Mouse (Mus musculus): ENCODE data around the gene Tas1r1. TPM values are rescaled to one million over a fixed set of nuclear protein-coding genes. Genes with fewer than 3 reads are reported as not detected.

Gene Tas1r1
- total RNA-seq, 4 experiments from 2014 or later = 0.32 to 1.3 (median 0.66) TPM

GRCm38 (mm10) chr4:151989110-151989488 is 49.3 kb downstream of the Tas1r1 start:
- DNase-seq (ENCODE audit: low spot score in 2 of 2) = no peak

DNA sequence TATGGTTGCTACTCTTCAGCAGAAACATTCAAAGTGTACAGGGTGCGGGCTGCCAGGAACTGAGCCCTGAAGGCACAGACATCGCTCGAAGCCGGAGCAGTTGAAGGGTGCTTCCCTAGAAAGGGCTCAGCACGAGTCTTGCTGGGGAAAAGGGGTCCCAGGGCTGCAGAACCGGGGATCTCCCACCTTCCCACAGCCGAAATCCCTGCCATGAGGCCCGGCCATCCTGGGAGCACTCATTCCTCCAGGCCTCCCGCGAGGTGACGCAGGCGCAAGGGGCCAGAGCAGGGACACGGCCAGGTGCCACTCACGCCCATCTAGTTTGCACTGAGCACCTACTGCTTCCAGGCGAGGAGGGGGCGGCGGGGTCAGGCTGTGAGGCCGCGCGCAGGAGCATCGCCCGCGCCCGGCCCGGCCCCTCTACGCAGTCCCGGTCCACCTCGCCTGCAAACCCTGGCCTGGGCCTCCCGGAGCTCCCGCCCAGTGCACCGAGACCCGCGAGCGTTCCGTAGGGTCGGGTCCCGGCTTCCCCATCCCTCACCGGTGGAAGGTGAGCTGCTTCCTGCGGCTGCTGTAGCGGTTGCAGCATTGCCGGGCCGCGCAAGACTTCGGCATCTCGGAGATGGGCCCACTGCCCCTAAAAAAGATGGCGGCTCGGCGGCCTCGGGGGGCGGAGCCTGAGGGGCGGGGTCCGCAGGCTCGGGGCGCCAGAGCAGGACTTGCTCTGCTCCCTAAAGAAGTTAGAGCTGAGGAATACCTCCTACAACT is 49.8 kb downstream of the Tas1r1 start, which contains the start of gene Thap3:
Thap3 (minus strand) TSS at position 656 of the 768 bp plus-strand sequence.
- DNase-seq (ENCODE audit: low spot score in 2 of 2) = peak; percentile 63 to 70

DNA sequence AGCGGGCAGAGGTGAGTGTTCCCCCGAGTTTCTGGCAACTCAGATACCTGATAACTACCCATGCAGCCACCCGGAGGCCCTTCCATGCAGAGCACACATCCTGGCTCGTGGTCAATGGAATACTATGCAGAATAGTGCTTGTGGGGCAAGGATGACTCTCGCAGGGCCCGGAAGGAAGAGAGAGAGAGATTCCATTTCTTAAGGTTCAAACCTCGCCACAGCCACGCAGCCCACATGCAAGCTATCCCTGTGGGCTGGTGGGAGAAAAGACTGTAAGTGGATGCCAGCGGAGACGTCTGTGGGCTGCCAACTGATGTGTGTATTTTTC is 50.4 kb downstream of the Tas1r1 start:
- DNase-seq (ENCODE audit: low spot score in 2 of 2) = no peak

GRCm38 (mm10) chr4:151986650-151987049 is 51.7 kb downstream of the Tas1r1 start:
- DNase-seq (ENCODE audit: low spot score in 2 of 2) = no peak

DNA sequence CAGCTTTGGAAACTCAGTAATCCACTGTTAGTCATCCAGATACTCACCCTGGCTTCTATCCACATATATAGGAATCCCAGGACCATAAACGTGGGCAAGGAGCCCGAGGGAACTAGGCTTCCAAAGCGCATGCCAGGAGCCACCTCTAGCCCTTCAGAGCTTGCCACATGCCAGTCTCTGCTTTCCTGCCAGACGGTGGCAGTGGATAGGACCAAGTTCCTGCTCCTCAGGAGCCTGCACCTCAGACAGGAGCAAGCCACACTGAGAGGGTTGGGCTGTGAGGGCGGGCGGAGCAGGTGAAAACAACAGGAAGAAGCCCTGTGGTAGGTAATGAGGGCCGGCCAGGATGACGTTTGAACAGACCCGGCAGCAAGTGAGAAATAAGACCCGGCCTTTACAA is 52.5 kb downstream of the Tas1r1 start:
- DNase-seq (ENCODE audit: low spot score in 2 of 2) = no peak

DNA sequence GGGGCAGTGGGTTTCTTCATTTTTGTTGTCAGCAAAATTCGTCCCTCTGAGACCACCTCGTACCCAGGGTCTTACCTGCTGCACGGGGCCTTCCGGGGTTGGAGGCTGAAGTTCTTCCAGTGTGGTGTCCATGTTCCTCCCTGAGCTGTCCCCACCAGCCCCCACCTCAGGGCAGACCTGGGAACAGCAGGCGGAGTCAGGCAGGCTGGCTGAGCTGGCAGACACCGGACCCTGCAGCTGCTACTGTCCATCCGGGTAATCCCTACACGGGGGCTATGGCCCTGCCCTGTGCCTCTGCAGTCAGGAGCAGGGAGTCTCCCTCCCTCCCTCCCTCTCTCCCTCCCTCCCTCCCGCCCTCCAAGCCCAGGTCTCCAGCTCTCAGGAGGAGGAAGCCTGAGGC is 54.8 kb downstream of the Tas1r1 start:
- DNase-seq (ENCODE audit: low spot score in 2 of 2) = peak; percentile 81 to 89

DNA sequence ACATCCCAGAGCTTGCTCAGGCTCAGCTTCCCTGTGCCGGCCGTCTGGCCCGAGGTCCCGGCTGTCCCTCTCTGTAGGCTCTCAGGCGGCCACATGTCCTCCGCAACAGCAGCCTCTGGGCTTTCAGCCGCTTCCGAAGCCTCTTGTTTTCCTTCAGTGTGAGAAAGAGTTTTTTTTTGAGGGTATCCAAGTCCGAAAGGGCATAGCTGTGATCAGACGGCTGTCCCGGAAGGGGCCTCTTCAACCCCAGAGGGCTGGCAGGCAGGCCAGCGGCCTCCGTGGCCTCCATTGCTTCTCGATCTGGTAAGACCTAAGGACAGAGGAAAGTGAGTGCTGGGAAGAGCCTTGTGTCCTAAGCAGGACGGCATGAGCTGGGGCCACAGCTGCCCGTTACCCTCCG is 55.3 kb downstream of the Tas1r1 start:
- no peak for DNase-seq (ENCODE audit: low spot score in 2 of 2)

- DNase-seq (ENCODE audit: low spot score in 2 of 2) = peak; percentile 72 to 75
These were observed 57.0 kb downstream of the Tas1r1 start for GRCm38 (mm10) chr4:151981363-151981762.

- peak in 1 of 2 experiments; percentile 55 for DNase-seq (ENCODE audit: low spot score in 2 of 2)
These were observed 57.7 kb downstream of the Tas1r1 start for GRCm38 (mm10) chr4:151980699-151981098.

Other genes with a start within 250 kb of the Tas1r1 start
- gene Camta1, start 176.7 kb downstream of the Tas1r1 start, total RNA-seq (2022) = 100 to 1,000 TPM in 2 of 4 experiments, 10 to 100 TPM in 2; 79.5 to 115 (median 98.3) TPM
- gene Dnajc11, start 104.9 kb downstream of the Tas1r1 start, total RNA-seq (2022) = 10 to 100 TPM; 38.7 to 58.6 (median 46.5) TPM
- gene Thap3, start 49.6 kb downstream of the Tas1r1 start, total RNA-seq (2022) = 10 to 100 TPM; 30.4 to 33.6 (median 32.1) TPM
- 1 to 10 TPM; 3.9 to 4.8 (median 4.5) TPM for gene Phf13, start 42.3 kb downstream of the Tas1r1 start, total RNA-seq (2022)
- 100 to 1,000 TPM; 125 to 158 (median 140) TPM for gene Klhl21, start 29.8 kb downstream of the Tas1r1 start, total RNA-seq (2022)
- 1 to 10 TPM; 2.3 to 4.8 (median 3.1) TPM for gene Zbtb48, start 10.9 kb downstream of the Tas1r1 start, total RNA-seq (2022)
- 10 to 100 TPM in 2 of 4 experiments, 1 to 10 TPM in 2; 9.4 to 13.2 (median 10.0) TPM for gene Nol9, start 753 bp upstream of the Tas1r1 start, total RNA-seq (2022)
- 1 to 10 TPM; 5.2 to 6.1 (median 5.8) TPM for gene Plekhg5, start 33.9 kb upstream of the Tas1r1 start, total RNA-seq (2022)
- gene Tnfrsf25, start 77.4 kb upstream of the Tas1r1 start, total RNA-seq (2022) = under 1 TPM in 3 of 4 experiments, not detected in 1; 0.40 to 0.90 (median 0.85) TPM
- under 1 TPM; 0.11 to 0.48 (median 0.28) TPM for gene Espn, start 113.8 kb upstream of the Tas1r1 start, total RNA-seq (2022)
- not detected for gene Hes2, start 120.3 kb upstream of the Tas1r1 start, total RNA-seq (2022)
- gene Acot7, start 139.6 kb upstream of the Tas1r1 start, total RNA-seq (2022) = 10 to 100 TPM; 13.8 to 15.9 (median 15.1) TPM
- 1 to 10 TPM; 2.4 to 2.7 (median 2.5) TPM for gene Gpr153, start 235.7 kb upstream of the Tas1r1 start, total RNA-seq (2022)

Measured in gastrocnemius, adult 8-10 months (tissue).